Mouse (Mus musculus): ENCODE measurements at regions not wholly inside any gene's neighbourhood (a gene's known extent, or its start where the extent isn't known, plus 50 kb on each side); places are given as distances from the start of the nearest gene placed in this dataset.

DNA sequence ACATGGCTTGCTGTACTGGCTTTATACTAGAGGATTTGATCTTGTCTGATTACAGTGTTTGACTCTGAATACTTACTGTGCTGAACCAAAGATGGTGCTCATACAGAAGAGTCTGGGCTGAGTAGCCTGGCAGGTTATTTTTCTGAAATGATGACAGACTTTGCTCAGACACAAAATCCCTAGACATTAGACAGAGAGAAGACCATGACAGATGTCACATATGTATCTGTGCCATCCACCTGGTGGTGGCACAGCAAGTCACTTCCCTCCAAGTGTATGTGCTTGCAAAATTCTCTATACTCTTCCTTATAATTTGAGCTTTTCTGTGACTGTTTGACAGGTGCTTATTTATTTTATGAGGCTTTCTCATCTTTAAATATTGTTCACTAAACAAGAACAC lies 80.7 kb downstream of the Gm7361 start:
- DNase-seq: no peak
- Histone ChIP-seq H3K4me1 (ENCODE audit: control insufficient read depth, insufficient read depth, low read length) (no peaks in the 10 kb centered on the region), H3K36me3 (ENCODE audit: control insufficient read depth, insufficient read depth, low read length) (no peaks in the 10 kb centered on the region), H3K27ac (ENCODE audit: insufficient read depth, low read depth, low read length) (no peak overlapping the region), H3K4me3 (ENCODE audit: insufficient read depth, low read depth, low read length) (no peak overlapping the region), H3K27me3 (replicated peaks; ENCODE audit: control insufficient read depth, insufficient read depth, low read length) (no peaks in the 10 kb centered on the region)
- TF ChIP-seq CTCF (conservative IDR thresholded peaks at IDR 0.05; ENCODE audit: insufficient read depth, insufficient read length, low read depth, low read length): no peak
- no peak for TF ChIP-seq POLR2A (IDR thresholded peaks at IDR 0.05; ENCODE audit: low read depth, low read length)

DNA sequence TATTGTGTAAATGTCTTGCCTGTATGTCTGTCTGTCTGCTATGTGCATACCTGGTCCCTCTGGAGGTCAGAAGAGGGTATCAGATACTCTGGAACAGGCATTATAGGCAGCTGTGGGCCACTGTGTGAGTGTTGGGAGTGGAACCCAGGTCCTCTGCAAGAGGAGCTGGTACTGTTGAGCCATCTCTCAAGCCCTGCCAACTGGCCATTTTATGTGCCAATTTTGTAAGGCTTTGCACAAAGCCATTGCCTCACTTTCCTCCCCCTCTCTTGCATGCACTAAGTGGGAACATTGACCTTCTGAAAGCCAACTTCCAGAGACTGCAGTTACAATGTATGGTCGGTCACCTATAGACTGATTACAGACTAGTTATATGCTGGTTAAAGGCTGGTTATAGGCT lies 81.8 kb downstream of the Gm7361 start:
- Histone ChIP-seq H3K27ac (ENCODE audit: insufficient read depth, low read depth, low read length) (no peak overlapping the region), H3K4me1 (ENCODE audit: control insufficient read depth, insufficient read depth, low read length) (no peaks in the 10 kb centered on the region), H3K36me3 (ENCODE audit: control insufficient read depth, insufficient read depth, low read length) (no peaks in the 10 kb centered on the region), H3K4me3 (ENCODE audit: insufficient read depth, low read depth, low read length) (no peak overlapping the region), H3K27me3 (replicated peaks; ENCODE audit: control insufficient read depth, insufficient read depth, low read length) (no peaks in the 10 kb centered on the region)
- DNase-seq: no peak
- 95% methylated on average over 1 of the region's 1 CpGs for WGBS
- no peak for TF ChIP-seq POLR2A (IDR thresholded peaks at IDR 0.05; ENCODE audit: low read depth, low read length)
- no peak for TF ChIP-seq CTCF (conservative IDR thresholded peaks at IDR 0.05; ENCODE audit: insufficient read depth, insufficient read length, low read depth, low read length)

DNA sequence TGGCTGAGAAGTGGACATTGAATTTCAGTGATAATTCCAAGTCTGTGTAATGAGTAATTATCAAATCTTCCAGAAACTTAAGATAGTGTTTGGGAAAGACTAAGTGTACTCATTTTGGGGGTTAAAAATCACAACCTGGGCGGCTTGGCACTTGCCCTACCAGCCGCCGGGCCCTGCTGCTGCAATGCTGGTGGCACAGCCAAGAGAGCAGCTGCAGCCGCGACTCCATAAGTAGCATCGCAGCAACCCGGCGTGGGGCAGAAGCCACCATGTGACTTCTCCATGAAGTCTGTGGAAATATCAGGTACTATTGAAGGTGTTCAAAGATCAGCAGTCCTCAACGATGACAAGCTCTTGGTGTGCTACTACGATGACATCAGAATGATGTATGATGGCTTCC lies 97.7 kb downstream of the Gm7361 start:
- 95% methylated on average over 10 of the region's 10 CpGs for WGBS
- H3K27ac ChIP-seq (ENCODE audit: insufficient read depth, low read depth, low read length): no peak overlapping the region

DNA sequence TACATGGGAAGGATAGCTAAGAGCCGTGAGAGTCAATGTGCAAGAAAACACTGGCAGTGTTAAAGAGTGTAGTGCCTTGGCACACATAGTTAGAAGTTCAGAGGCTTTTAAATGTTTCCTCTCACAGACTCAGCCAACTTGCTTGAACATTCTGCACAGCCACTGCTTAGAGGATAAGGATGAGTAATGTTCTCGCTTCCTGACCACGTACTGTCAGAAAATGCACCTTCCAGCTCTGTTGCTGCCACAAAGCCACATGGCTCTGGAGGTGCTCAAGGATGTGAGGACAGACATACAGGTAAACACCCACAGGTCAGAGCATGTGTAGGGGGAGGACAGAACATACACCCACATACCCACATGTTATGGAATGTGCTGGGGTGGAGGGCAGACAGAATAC lies 101.6 kb downstream of the Gm7361 start:
- Histone ChIP-seq H3K27me3 (replicated peaks; ENCODE audit: control insufficient read depth, insufficient read depth, low read length) (no peaks in the 10 kb centered on the region), H3K4me3 (ENCODE audit: insufficient read depth, low read depth, low read length) (no peak overlapping the region), H3K27ac (ENCODE audit: insufficient read depth, low read depth, low read length) (no peak overlapping the region), H3K36me3 (ENCODE audit: control insufficient read depth, insufficient read depth, low read length) (no peaks in the 10 kb centered on the region), H3K4me1 (ENCODE audit: control insufficient read depth, insufficient read depth, low read length) (no peaks in the 10 kb centered on the region)
- TF ChIP-seq CTCF (conservative IDR thresholded peaks at IDR 0.05; ENCODE audit: insufficient read depth, insufficient read length, low read depth, low read length) (no peak), POLR2A (IDR thresholded peaks at IDR 0.05; ENCODE audit: low read depth, low read length) (no peak)
- 87% methylated on average over 3 of the region's 3 CpGs for WGBS
- no peak for DNase-seq

More for the DNA sequence above, 97.7 kb downstream of the Gm7361 start:
- Histone ChIP-seq H3K27me3 (replicated peaks; ENCODE audit: control insufficient read depth, insufficient read depth, low read length) (no peaks in the 10 kb centered on the region), H3K4me3 (ENCODE audit: insufficient read depth, low read depth, low read length) (no peak overlapping the region), H3K36me3 (ENCODE audit: control insufficient read depth, insufficient read depth, low read length) (no peaks in the 10 kb centered on the region), H3K4me1 (ENCODE audit: control insufficient read depth, insufficient read depth, low read length) (no peaks in the 10 kb centered on the region)
- no peak for DNase-seq
- TF ChIP-seq CTCF (conservative IDR thresholded peaks at IDR 0.05; ENCODE audit: insufficient read depth, insufficient read length, low read depth, low read length): no peak

DNA sequence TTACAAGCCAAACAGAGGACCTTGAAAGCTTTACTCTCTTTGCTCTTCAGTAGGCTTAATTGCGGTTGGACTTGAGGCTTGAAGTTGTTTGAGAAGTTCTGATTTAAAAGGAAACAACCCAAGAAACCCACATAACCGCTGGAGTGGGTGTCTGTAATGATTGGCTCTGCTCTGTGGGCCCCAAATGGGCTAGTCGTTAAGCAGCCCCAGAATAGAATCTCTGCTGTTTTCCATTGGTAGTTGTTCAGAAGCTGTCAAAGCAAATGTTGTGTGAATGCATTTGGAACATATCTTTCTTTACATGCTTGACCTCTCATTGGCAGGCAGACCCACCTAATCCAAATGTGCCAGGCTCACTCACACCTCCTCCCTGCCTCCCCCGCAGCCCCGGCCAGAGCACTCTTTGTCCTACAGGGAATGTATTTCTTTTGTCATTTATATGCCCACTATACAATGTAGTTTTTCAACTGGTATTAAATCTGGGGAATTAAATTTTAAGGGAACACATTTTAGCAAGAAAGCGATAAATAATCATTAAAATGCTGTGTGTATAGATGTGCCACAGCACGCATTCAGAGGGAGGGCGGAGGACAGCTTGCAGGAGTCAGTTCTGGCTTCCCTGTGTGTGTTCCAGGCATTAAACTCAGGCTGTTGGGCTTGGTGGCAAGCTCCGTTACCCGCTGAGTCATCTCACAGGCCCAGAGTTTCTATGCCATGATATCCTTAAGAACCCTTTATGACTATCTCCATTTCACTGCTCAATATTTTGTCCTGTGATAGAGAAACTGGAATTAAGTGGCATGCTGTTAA lies 116.9 kb downstream of the Gm7361 start:
- Histone ChIP-seq H3K4me1 (ENCODE audit: control insufficient read depth, insufficient read depth, low read length) (no peaks in the 10 kb centered on the region), H3K27me3 (replicated peaks; ENCODE audit: control insufficient read depth, insufficient read depth, low read length) (no peaks in the 10 kb centered on the region), H3K36me3 (ENCODE audit: control insufficient read depth, insufficient read depth, low read length) (no peaks in the 10 kb centered on the region), H3K27ac (ENCODE audit: insufficient read depth, low read depth, low read length) (no peak overlapping the region), H3K4me3 (ENCODE audit: insufficient read depth, low read depth, low read length) (no peak overlapping the region)
- TF ChIP-seq CTCF (conservative IDR thresholded peaks at IDR 0.05; ENCODE audit: insufficient read depth, insufficient read length, low read depth, low read length): no peak
- TF ChIP-seq POLR2A (IDR thresholded peaks at IDR 0.05; ENCODE audit: low read depth, low read length): no peak
- DNase-seq: no peak
- WGBS: 50% methylated on average over 10 of the region's 10 CpGs

GRCm38 (mm10) chr5:26407088-26407672 lies 149.7 kb downstream of the Gm7361 start:
- Histone ChIP-seq H3K27ac (ENCODE audit: insufficient read depth, low read depth, low read length) (no peak overlapping the region), H3K36me3 (ENCODE audit: control insufficient read depth, insufficient read depth, low read length) (no peaks in the 10 kb centered on the region), H3K4me3 (ENCODE audit: insufficient read depth, low read depth, low read length) (no peak overlapping the region), H3K27me3 (replicated peaks; ENCODE audit: control insufficient read depth, insufficient read depth, low read length) (no peaks in the 10 kb centered on the region), H3K4me1 (ENCODE audit: control insufficient read depth, insufficient read depth, low read length) (no peaks in the 10 kb centered on the region)
- DNase-seq: no peak
- TF ChIP-seq CTCF (conservative IDR thresholded peaks at IDR 0.05; ENCODE audit: insufficient read depth, insufficient read length, low read depth, low read length): no peak
- no peak for TF ChIP-seq POLR2A (IDR thresholded peaks at IDR 0.05; ENCODE audit: low read depth, low read length)
- WGBS: 37% methylated on average over 2 of the region's 2 CpGs

- DNase-seq: no peak
- 56% methylated on average over 1 of the region's 1 CpGs for WGBS
- Histone ChIP-seq H3K27ac (ENCODE audit: insufficient read depth, low read depth, low read length) (no peak overlapping the region), H3K4me3 (ENCODE audit: insufficient read depth, low read depth, low read length) (no peak overlapping the region), H3K4me1 (ENCODE audit: control insufficient read depth, insufficient read depth, low read length) (no peaks in the 10 kb centered on the region), H3K36me3 (ENCODE audit: control insufficient read depth, insufficient read depth, low read length) (no peaks in the 10 kb centered on the region), H3K27me3 (replicated peaks; ENCODE audit: control insufficient read depth, insufficient read depth, low read length) (no peaks in the 10 kb centered on the region)
- TF ChIP-seq CTCF (conservative IDR thresholded peaks at IDR 0.05; ENCODE audit: insufficient read depth, insufficient read length, low read depth, low read length) (no peak; the same call in 1 of the 2 replicates), POLR2A (IDR thresholded peaks at IDR 0.05; ENCODE audit: low read depth, low read length) (no peak)
These were observed 155.7 kb downstream of the Gm7361 start for GRCm38 (mm10) chr5:26413185-26413584.
